Mouse (Mus musculus): ENCODE data around the gene Gm20388. TPM values are rescaled to one million over a fixed set of nuclear protein-coding genes. Genes with fewer than 3 reads are reported as not detected.
"Not testable (repeated sequence)": the region's sequence is repeated elsewhere in the genome, so short reads cannot be mapped to it uniquely, and the experiment has no call there.

Gene Gm20388
- total RNA-seq, 2 experiments from 2014 or later = 8.8 TPM

GRCm38 (mm10) chr8:123628968-123629755, 3718.5 kb downstream of the Gm20388 start:
- DNase-seq (ENCODE audit: extremely low spot score in 1 of 2, low spot score in 1 of 2) = peak; percentile 66 to 86

GRCm38 (mm10) chr8:123630058-123630457, 3719.4 kb downstream of the Gm20388 start:
- DNase-seq (ENCODE audit: extremely low spot score in 1 of 2, low spot score in 1 of 2) = no peak

- no peak for DNase-seq (ENCODE audit: extremely low spot score in 1 of 2, low spot score in 1 of 2)
Measured at GRCm38 (mm10) chr8:123630841-123631251, 3720.2 kb downstream of the Gm20388 start.

- not testable (repeated sequence) for DNase-seq (ENCODE audit: extremely low spot score in 1 of 2, low spot score in 1 of 2)
Measured at GRCm38 (mm10) chr8:123631746-123632145, 3721.1 kb downstream of the Gm20388 start.

GRCm38 (mm10) chr8:123632257-123632656, 3721.6 kb downstream of the Gm20388 start:
- DNase-seq (ENCODE audit: extremely low spot score in 1 of 2, low spot score in 1 of 2) = no peak

- no peak for DNase-seq (ENCODE audit: extremely low spot score in 1 of 2, low spot score in 1 of 2)
Measured at GRCm38 (mm10) chr8:123633801-123634200, 3723.2 kb downstream of the Gm20388 start.

GRCm38 (mm10) chr8:123634395-123635131, 3723.9 kb downstream of the Gm20388 start:
- DNase-seq (ENCODE audit: extremely low spot score in 1 of 2, low spot score in 1 of 2) = no peak

GRCm38 (mm10) chr8:123635671-123636070, 3725.0 kb downstream of the Gm20388 start:
- no peak for DNase-seq (ENCODE audit: extremely low spot score in 1 of 2, low spot score in 1 of 2)

- DNase-seq (ENCODE audit: extremely low spot score in 1 of 2, low spot score in 1 of 2) = peak; percentile 36 to 57
Measured at GRCm38 (mm10) chr8:123643330-123644051, 3732.8 kb downstream of the Gm20388 start.

- DNase-seq (ENCODE audit: extremely low spot score in 1 of 2, low spot score in 1 of 2) = no peak
Measured at GRCm38 (mm10) chr8:123645229-123645628, 3734.6 kb downstream of the Gm20388 start.

- DNase-seq (ENCODE audit: extremely low spot score in 1 of 2, low spot score in 1 of 2) = no peak
Measured at GRCm38 (mm10) chr8:123648245-123649170, 3737.9 kb downstream of the Gm20388 start.

GRCm38 (mm10) chr8:123649483-123649882, 3738.8 kb downstream of the Gm20388 start:
- DNase-seq (ENCODE audit: extremely low spot score in 1 of 2, low spot score in 1 of 2) = no peak

- no peak for DNase-seq (ENCODE audit: extremely low spot score in 1 of 2, low spot score in 1 of 2)
Measured at GRCm38 (mm10) chr8:123651390-123652098, 3740.9 kb downstream of the Gm20388 start.

- no peak for DNase-seq (ENCODE audit: extremely low spot score in 1 of 2, low spot score in 1 of 2)
Measured at GRCm38 (mm10) chr8:123652641-123653040, 3742.0 kb downstream of the Gm20388 start.

- peak; percentile 85 to 92 for DNase-seq (ENCODE audit: extremely low spot score in 1 of 2, low spot score in 1 of 2)
Measured at GRCm38 (mm10) chr8:123653308-123653993, 3742.8 kb downstream of the Gm20388 start, which contains the start of gene Rhou. Rhou (plus strand) TSS chr8:123653929.

GRCm38 (mm10) chr8:123653994-123654569, 3743.4 kb downstream of the Gm20388 start:
- DNase-seq (ENCODE audit: extremely low spot score in 1 of 2, low spot score in 1 of 2) = peak; percentile 46 to 50

GRCm38 (mm10) chr8:123654763-123655162, 3744.1 kb downstream of the Gm20388 start:
- DNase-seq (ENCODE audit: extremely low spot score in 1 of 2, low spot score in 1 of 2) = no peak

GRCm38 (mm10) chr8:123655351-123655779, 3744.7 kb downstream of the Gm20388 start:
- no peak for DNase-seq (ENCODE audit: extremely low spot score in 1 of 2, low spot score in 1 of 2)
